Mouse (Mus musculus) T-helper 2 cell (primary cell): ENCODE data around the gene Tmem54.

Experiments used
- in situ Hi-C: fragments of 300-600 bp; cut with MboI, MseI; formaldehyde crosslinking; loops from one replicate; pipeline ENCODE4 v1.15.1; 2025; ENCODE audit warnings: high pct_unique_total_duplicates

Gene Tmem54

DNA sequence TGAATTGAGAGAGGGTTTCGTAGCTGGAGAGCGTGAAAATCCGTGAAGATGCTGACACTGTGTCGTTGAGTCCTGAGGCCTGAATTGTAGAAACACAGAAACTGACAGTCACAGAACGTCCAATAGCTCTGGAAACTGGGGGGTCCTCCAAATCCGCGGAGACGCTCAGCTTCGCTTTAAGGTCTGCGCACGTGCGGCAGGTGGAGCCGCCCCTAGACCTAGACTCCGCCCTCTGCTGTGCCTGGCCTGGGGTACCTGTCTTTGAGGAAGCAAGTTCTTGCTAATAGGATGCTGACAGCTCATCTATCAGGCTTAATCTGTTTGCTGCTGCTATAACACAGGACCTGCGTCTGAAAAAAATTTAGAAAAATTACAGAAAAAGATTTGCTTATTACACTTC lies 10.1 kb upstream of the Tmem54 start:
- in situ Hi-C loops, result no loop called here

DNA sequence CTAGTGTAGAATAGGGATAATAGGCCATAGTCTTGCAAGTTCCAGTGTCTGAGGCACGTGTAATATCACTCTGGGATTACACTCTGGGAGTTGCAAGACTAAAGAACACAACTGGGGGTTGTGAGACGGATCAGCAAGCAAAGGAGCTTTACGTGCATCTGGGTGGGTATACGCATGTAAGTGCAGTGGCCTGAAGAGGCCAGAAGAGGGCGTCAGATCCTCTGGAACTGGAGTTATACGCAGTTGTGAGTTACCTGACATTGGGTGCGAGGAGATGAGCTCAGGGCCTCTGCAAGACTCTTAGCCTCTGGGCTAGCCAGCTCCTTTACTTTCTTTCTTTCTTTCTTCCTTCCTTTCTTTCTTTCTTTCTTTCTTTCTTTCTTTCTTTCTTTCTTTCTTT lies 8.3 kb upstream of the Tmem54 start:
- in situ Hi-C loops, result no loop called here

- in situ Hi-C loops, result no loop called here
Observed at GRCm38 (mm10) chr4:129102133-129102829, 3.1 kb upstream of the Tmem54 start.

- in situ Hi-C loops, result no loop called here
Observed at GRCm38 (mm10) chr4:129106073-129106472, 725 bp downstream of the Tmem54 start.

DNA sequence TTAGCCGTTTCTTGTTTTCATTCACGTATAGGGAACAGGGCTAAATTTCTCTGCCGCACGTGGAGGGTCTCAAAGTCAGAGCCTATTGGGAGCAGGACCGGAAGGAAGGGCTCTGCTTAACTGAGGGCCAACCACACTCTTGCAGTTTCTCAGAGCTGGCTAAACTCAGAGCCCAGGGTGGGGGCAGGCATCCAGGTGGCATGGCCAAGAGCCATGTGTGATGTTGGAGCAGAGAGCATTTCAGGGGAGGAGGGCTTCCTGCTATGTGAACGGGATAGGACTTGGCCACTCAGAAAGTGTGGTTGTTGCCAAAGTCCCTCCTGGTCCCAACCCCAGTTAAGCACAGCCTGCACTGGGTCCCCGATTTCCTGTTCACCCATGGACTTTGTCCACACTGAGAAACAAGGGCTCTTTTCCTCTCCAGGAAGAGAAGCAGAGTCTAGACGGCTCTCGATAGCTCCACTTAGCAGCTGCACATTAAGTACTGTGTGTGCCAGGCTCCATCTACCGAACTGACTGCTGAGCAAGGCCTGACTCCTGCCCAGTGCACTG lies 2.1 kb downstream of the Tmem54 start:
- in situ Hi-C loops, result no loop called here

- in situ Hi-C loops, result no loop called here
Observed at GRCm38 (mm10) chr4:129108624-129109023, 3.3 kb downstream of the Tmem54 start.

- in situ Hi-C loops, result no loop called here
Observed at GRCm38 (mm10) chr4:129110804-129111203, 5.5 kb downstream of the Tmem54 start.

DNA sequence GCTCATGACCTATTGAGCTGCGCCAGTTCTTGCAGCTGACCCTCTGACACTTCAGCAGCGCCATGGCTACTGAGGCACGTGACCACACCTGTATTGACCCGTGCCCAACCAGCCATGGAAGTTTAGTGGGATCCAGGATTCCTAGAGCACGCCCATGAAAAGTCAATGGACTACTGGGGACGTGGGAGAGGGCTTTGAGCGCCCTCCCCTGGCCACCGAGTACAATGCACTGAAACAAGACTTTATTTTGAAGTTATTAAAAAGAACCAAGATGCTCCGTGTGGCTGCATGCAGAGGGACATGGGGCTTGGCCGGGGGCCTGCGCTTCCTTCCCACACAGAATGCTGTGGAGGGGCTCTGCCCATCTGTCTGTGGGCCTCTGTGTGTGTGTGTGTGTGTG lies 6.0 kb downstream of the Tmem54 start:
- in situ Hi-C loops, result no loop called here

DNA sequence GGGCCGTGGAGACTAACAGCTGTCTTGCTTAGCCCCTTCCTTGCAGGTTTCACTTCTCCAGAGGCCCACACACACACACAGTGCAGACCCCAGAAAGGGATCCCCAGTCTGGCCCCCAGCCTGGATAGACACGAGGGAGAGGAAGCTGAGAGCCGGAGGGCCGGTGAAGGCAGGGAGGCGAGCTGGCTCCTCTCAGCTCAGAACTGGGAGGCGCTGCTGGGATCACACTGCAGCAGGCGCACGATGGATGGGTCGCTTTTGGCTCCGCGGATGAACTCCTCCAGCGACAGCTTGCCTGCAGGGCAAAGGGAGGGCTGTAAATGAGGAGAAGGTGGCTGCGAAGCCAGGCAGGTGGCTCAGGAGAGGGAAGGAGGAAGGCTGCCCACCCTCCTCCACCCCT lies 6.9 kb downstream of the Tmem54 start:
- in situ Hi-C loops, result no loop called here

- in situ Hi-C loops, result no loop called here
Observed at GRCm38 (mm10) chr4:129113083-129113988, 8.0 kb downstream of the Tmem54 start.

DNA sequence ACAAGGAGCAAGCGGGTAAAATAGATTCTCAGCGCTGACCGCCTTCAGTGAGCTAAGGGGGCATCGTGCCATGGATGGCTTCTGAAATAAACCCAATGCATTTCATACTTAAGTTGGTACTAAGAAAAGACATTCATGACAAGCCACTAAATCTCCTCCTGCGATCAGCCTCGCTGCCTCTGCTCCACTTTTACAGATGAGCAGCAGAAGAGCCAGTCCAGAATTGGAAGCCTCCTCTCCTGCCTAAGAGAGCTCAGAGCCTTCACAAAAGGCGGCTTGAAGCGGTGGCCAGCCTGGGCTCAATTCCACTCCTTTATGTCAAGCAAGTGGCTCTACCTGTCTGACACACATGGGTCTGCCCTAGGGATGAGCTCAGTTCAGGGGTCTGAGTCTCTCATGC lies 11.4 kb downstream of the Tmem54 start:
- in situ Hi-C loops, result no loop called here

- in situ Hi-C loops, result no loop called here
Observed at GRCm38 (mm10) chr4:129117720-129118510, 12.6 kb downstream of the Tmem54 start.

DNA sequence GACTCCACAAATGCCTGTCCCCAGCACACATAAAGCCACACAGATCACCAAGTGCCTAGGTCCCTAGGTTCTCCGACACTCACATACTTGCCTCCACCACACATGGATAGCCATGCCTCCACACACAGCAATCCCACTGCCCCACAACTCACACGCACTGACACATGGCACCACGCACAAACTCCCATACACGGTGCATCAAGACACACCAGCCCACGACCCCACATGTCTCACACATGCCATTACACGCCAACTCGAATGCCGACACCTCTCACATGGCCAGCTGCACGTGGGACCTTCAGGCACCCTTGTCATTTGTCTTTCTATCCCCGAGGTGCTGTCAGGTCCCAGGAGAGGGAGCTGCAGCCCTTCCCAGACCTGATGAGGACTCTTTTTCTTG lies 14.4 kb downstream of the Tmem54 start:
- in situ Hi-C loops, result no loop called here

GRCm38 (mm10) chr4:129120520-129121445 lies 15.4 kb downstream of the Tmem54 start:
- in situ Hi-C loops, result no loop called here

- in situ Hi-C loops, result no loop called here
Observed at GRCm38 (mm10) chr4:129121569-129122086, 16.3 kb downstream of the Tmem54 start, which contains the start of gene Hpca. Gene Hpca (minus strand): TSS chr4:129122036.

DNA sequence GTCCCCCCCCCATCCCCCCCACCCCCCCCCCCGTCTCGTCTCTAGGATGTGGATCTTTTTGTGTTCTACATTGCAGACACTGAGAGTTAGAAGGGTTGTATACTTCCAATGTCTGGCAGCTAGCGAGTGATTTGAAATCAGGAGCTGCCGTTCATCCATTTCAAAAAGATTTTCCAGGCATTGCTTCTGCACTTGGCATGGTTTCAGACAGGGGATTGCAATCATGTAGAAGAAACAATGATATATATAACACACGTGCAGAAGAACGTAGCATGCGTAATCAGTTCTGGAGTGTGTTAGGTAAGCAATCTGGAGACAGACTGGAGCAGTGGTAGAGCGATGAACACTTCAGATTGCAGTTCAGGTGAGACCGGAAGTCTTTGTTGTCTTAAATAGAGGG lies 16.8 kb downstream of the Tmem54 start:
- in situ Hi-C loops, result no loop called here

- in situ Hi-C loops, result no loop called here
Observed at GRCm38 (mm10) chr4:129122719-129123118, 17.4 kb downstream of the Tmem54 start.

DNA sequence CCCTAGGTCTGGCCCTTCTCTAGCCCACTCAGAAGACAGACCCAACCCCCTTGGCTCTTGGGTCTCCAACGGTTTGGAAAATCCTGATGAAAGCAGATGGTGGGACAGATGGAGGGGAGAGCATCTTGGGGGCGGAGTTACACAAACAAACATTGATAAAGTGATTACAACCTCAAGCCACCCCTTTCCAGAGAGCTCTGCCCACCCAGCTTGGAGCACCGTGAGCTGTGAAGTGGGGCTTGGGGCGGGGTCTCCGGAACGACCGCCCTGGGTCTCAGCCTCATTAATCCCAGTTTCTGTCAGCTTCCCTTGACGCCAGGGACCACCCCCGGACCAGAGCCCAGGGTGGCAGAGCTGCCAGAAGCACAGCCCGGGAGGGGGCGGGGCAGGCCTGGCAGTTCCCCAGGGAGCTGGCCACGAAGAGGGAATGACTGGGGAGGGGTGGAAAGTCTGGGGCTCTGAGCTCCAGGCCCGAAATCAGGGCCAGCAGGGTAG lies 19.4 kb downstream of the Tmem54 start:
- in situ Hi-C loops, result no loop called here

DNA sequence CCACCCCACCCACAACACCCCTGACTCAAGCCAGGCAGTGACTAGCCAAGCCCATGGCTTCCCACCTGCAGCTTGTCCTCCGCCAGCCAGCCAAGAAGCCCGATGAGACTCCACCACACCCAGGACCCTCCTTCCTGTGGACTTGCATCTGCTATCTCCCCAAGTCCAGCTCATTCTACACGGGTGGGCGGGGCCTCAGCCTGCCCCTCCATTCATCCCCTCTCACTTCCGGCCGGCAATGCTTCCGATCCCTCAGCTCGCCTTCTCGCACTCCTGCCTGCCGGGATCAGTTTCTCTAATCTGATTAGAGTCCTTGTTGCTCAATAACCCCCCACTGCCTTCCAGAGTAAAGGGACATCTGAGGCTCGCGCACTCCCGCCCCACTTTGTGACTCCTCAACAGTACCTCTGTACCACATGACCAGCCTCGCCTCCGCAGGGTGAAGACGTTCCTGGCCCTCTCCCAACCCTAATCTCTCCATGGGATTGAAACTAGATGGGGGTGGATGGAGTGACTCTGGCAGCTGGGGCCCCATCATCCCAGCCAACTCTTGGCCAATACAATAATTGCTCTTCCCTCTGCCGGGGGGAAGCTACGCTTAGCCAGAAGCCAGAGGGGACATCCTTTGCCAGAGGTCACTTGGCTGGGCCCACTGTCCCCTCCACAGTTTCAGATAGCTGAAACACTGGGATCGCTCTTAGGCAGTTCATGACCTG lies 20.5 kb downstream of the Tmem54 start:
- in situ Hi-C loops, result no loop called here
